Mouse (Mus musculus): ENCODE measurements around the gene Pik3ap1. TPM values are rescaled to one million over a fixed set of nuclear protein-coding genes. Genes with fewer than 3 reads are reported as not detected.
"Not testable (repeated sequence)": the region's sequence is repeated elsewhere in the genome, so short reads cannot be mapped to it uniquely, and the experiment has no call there.

The Pik3ap1 gene
- total RNA-seq, 2 experiments from 2014 or later, result 0.95 to 1.2 TPM

DNA sequence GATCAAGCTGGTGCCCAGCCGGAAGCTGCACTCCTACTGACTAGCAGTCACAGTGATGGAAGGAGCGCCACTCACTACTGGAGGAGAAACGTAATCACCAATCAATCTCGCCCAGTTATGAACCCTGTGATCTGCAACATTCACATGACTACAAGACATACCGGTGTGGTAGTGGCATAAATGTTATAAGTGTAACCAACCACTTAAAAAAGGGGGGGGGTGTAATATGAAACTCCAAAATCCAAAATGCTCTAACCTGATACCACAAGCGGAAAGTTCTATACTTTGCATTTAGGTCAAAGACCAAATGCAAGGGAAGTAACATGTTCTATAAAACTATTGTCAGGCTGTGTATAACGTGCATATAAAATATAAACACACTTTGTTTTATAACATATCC, 54.9 kb downstream of the Pik3ap1 start:
- no peak for DNase-seq

DNA sequence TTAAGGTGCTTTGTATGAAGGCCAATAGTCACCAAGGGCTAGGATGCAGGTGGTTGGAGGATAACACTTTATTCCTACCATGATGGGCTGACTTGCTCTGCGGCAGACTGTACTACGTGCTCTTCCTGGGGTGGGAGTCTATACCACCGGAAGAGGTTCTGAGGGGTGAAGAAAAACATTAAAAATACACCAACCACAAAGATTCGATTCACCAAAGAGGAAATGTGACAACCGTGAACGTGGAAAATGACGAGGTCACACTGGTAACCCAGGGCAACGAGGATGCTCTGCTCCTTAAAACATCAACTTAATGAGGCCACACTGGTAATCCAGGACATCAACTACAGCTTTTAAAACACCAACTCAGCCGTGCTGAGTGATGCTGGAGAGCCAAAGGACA, 56.2 kb downstream of the Pik3ap1 start:
- no peak for DNase-seq

DNA sequence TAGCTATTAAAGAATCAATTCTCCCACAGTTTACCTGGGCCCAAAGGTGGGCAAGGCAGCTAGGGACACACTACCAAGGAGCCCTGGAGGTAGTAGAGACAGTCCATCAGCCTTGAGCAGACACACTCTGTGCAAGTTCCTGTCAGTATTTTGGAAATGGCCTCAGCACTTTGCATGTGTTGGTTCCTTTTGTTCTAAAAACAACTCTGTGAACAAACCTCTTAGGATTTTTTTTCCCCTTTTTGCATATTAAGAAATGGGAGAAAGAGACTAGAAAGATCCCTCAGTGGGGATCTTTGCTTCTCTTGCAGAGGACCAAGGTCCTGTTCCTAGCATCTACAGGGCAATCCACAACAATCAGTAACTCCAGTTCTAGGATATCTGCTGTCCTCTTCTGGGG, 61.1 kb downstream of the Pik3ap1 start:
- DNase-seq, result no peak

DNA sequence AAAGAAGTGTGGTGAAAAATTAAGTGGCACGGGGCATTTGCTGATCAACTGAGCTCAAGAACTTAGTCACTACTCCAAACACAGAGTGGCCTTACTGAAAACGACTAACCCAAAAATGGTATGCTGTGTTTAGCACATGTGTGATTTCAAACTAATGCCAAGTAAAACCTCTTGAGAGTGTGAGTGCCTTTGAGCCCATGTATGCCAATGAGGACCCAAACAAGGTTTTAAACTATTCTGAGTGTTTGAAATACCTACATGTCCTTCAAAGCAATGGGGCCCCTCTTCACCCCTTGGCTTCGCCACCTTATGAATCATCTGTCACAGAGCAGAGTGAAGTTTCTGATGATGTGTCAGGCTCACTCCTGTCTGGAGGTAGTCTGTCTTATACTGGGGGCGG, 61.8 kb downstream of the Pik3ap1 start:
- DNase-seq, result no peak

DNA sequence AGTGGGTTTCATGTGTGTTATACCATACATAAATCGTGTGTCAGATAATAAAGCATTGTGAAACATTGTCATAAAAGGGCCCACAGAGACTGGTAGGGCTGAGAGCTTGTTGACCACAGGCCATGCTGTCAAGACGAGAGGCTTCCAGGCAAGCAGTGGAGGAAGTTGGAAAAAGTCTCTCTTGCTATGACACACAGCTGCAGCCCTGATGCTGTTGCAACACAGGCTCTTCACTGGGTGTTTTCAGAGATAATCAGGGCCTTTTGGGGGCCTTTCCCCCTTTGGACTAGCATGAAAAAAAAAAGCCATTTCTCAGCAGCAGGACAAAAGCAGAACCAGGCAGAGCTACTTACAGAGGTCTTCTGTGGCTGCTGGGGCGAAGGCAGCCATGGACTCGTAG, 63.8 kb downstream of the Pik3ap1 start:
- DNase-seq, result no peak

DNA sequence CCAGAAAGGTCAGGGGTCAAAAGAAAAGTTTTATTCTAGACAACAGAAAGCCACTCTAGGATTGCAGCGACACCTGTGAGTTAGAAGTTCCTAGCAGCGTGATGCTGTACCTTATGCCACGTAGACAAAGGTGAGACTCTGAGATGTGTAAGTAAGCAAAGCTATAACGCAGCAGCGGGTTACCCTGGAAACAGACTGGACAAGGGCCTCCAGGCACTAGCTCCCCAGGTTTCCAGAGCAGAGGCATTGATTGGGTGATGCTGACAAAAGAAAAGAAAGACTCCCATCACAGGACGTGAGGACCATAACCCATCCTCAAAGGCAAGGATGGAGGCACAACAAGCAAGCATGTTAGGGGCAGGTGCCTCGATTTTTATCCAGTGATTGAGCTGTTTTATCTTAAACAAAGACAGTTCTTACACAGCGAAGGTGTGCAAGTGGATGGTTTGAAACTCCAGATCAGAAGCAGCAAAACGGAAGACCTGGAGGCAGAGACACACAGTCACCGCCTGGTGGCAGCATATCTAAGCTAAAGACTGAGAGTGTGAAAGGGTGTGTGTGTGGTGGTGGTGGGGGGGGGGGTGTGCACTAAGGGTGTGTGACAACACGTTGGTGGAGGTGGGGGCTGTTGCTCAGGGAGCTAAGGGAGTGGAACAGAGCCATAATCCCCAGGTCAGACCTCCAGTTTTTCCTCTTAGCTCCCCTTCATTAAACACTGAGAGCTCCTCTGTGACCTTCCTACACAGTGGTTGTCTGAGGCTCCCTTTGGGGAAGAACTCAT, 67.4 kb downstream of the Pik3ap1 start:
- peak; percentile 61 for DNase-seq

DNA sequence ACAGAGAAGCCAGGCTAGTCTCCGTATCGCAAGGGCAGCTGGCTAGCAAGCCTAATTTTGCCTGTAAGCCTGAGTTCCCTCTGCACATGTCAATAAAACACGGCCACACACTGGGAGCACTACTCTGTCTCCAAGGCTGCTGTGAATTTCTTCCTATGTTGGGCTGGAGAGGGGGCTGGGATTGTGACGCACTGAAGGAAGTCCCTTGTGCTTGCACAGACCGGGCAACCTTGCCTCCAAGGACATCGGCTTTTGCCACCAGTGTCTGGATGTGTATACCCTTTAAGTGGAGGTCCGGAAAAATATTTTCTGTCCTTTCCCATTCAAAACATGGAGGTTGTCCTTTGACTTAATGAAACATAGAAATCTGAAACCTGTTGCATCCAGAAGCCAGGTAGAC, 70.2 kb downstream of the Pik3ap1 start:
- no peak for DNase-seq

DNA sequence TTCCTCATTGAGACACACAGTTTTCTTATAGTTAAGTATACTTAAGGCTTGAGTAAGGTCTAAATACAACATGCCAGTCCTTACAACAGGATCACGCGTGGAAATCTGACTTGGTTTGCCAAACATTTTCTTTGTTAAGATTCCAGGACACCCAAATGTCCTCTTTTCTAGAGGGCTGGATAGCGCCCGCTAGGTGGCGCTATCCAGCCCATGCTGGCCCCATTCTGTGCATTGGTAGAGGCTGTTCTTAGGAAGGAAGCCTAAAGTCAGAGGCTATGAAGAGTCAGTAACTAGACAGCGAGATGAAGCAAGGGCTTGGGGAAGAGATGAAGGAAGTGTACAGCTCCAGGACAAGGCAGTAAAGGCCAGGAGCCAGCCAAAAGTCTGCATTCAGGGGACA, 71.2 kb downstream of the Pik3ap1 start:
- no peak for DNase-seq

DNA sequence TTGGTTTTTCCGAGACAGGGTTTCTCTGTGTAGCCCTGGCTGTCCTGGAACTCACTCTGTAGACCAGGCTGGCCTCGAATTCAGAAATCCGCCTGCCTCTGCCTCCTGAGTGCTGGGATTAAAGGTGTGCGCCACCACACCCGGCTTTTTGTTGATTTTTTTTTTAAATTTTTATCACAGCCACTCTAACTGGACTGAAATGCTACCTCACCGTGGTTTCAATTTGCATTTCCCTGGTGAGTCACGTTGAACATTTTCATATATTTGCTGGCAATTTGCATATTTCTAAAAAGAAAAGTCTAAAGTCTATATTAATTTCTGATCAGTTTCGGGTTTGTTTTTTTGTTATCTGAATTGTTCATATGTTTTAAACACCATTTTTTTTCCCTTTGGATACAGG, 72.3 kb downstream of the Pik3ap1 start:
- not testable (repeated sequence) for DNase-seq

DNA sequence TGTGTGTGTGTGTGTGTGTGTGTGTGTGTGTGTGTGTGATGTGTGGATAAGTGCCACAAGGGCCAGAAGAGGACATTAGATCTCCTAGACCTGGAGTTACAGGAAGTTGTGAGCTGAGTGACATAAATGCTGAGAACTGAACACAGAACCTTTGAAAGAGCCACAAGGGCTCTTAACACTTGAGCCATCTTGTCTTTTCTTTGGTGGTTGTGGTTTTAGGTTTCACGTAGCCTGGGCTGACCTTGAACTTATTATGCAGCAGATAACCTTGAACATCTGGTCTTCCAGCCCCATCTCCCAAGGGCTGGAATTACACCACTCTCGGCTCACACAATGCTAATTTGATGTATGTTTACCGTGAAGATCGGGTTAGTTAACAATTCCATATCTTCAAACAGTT, 72.9 kb downstream of the Pik3ap1 start:
- no peak for DNase-seq

DNA sequence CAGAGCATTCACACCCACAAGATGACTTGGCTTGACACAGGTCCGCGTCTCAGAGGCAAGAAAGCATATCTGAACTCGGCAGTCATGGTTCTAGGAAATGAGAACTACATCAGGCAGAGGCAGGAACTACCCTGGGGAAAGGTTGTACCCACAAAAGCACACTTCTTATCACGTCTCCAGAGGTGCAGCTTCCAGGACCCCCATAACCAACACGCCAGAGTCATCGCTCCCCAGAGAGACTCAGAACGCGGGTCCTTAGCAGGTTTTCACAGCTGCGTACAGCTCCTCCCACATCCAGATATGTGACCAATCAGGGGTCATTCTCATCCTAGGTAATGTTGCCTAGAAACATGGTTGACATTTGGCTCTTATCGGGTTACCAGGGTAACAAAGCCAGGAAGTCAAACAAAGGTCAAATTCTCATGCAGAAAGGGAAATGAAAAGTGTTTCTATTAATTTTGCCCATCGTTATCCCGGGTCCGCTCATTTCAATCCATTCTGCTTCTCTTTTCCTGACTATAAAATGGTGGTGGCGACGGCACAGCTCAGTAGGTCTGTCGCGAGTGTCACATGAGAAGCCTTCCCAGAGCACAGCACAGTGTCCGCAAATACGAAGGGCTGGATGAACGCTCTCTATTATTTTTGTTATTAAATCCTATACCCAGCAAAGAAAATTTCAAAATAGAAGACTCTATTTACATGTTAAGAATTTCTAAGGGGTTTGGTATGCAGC, 73.8 kb downstream of the Pik3ap1 start:
- DNase-seq, result peak; percentile 25

DNA sequence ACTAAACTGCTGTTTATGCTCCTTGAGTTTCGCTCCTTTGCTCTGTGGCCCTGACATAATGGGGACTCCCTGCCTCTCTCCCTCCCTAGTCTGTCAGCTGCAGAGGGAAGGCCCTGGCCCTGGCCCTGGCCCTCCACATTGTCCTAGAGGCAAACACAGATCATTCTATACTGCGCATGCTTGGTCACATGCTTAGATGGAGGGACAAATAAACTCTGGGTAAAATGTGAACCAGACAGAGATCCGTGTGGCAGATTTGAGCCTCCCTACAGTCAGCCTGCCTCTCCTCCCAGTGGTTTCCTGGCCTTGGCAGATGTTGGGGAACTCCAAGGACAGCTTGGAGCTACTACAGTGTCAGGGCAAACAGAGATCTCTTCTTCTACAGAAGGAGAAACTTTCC, 81.0 kb downstream of the Pik3ap1 start:
- no peak for DNase-seq

DNA sequence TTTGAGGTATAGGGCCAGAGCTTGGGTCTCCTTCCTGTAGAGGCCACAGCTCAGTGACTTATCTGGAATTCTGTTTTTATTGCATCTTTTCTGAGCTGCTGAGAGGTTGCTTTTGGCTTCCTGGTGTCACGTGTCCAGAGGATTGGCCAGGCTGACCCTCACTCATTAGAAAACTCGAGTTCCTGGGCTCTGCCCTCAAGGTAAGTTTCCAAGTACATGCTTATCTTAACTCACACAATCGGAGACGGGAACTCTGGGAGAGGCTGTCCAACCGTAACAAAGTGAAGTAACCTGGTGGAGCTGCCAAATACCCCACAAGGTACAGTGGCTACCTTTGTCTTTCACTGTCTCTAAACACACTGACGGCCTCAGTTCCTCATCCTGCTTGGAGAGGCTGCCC, 81.5 kb downstream of the Pik3ap1 start:
- DNase-seq, result no peak

DNA sequence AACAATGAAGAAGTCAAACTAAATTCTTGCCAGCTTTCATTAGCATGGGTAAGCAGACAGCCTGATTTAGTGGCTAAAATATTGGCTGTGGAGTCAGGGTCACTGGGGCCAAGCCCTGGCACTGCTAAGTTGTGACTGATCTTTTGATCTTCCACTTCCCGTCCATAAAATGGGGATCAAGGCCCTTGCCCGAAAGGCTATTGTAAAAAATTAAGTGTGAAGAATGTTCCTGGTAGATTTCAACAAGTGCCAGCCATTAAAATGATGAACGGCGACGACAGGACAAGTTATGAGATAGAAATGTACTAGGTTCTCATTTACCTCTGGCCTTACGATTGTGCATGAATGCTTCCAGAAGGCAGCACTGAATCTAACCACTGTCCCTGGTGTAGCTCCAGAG, 83.0 kb downstream of the Pik3ap1 start:
- DNase-seq, result no peak

DNA sequence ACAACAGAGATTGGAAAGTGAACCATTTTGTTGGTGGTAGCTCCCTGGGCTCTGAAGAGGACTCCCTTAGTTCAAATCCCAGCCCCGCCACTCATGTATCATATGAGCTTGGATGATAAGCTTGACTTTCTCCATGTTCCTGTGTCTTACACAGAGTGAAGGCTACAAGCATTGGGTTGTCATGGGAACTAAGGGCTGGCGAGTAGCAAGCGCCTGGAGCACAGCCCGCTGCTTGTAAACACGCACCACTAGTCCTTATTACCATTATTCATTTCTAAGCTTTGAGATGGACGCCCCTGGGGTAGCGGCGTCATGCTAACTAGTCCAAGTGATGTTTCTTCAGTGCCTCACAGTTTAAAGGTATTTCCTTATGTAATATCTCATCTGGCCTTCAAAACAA, 85.5 kb downstream of the Pik3ap1 start:
- DNase-seq, result no peak

DNA sequence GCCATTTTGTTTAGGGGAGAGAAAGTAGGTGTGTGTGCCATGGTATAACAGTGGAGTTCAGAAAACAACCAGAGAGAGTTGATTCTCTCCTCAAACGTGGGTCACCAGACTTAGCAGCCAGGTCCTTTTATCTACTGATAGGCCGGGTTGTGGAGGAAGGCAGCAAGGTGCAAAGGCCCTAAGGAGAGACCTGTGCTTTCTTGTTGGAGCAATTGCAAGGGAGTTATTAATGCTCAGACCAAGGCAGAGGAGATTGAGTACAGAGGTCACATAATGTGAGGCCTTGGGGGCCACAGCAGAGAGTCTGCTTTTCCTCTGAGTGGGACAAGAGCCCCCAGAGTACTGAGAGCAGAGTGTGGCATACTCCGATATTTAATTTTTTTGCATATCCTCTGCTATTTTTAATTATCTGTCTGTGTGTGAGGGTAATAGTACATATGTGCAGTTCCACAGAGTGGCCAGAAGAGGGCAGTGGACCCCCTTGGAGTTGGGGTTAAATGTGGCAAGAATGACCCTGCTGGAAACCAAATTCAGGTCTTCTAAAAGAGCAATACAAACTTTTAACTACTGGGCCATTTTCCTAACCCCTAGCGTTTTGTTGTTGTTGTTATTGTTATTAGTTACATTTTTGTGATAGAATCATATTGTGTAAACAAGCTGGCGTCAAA, 93.8 kb downstream of the Pik3ap1 start:
- DNase-seq, result no peak

DNA sequence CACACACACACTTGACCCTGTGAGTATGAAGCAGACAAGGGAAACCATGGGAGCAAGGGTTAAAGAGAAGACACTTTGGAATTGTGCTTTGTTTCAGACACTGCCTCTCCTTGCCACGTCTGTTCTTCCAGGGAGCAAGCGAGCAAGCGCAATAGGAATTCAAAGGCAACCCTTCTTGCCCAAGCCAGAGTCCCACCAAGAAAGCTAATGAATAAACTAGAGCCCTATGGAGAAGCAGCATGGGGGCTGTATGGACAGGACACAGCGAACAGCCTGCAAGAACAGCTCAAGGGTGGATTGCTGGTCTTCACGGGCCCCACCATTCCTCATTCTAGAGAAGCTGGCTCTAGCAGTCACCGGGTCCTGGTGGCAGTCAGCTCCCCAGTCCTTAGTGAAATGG, 96.3 kb downstream of the Pik3ap1 start:
- no peak for DNase-seq

DNA sequence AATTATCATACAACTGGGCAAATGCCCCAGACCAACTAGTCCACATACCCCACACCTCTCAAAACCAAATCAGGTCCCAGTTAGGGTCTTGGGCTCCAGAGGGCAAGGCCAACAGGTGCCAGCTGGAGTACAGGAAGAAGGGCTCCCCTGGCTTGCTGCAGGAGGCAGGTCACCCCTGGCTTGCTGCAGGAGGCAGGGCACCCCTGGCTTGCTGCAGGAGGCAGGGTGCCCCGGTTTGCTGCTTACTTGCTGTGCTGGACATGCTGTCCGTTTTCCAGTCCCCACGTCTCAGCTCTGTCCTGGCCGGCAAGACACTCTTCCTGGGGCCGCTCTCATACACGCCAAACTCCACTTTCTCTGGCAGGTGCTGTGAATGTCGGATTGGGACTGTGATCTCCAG, 97.7 kb downstream of the Pik3ap1 start:
- DNase-seq, result no peak

DNA sequence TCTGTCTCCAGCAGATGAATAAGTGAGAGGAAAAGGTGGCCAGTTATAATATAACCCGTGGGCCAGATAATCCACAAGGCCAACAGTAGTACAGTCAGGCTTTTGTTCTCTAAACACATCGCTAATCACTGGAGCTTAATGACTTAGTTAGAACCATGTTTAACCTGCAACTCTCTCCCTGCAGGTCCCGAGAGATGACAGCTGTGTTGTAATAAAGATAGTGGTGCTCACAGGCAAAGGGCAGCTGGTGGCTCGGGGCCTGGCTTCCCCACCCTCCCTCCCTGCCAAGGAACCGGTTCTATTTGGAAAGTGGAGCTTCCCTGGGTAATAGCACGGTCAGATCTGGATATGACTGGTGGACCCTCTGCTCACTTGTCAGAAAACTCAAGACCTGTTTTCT, 100.4 kb downstream of the Pik3ap1 start:
- no peak for DNase-seq

DNA sequence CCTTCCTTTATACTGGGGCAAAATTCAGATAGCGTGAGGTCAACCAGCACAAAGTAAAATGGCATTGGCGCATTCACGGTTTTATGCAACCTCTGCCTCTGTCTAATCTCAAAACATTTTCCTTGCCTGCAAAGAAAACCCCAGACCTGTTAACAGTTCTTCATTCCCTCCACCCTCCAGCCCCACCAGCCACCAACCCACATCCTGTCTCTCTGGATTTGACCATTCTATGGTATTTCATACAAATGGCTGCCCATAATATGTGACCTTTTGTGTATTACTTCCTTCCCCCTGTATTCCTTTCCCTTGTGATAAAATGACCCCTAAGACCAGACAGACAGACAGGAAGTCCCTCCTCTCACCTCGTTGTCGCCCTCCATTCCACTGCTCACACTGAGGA, 102.2 kb downstream of the Pik3ap1 start:
- no peak for DNase-seq

DNA sequence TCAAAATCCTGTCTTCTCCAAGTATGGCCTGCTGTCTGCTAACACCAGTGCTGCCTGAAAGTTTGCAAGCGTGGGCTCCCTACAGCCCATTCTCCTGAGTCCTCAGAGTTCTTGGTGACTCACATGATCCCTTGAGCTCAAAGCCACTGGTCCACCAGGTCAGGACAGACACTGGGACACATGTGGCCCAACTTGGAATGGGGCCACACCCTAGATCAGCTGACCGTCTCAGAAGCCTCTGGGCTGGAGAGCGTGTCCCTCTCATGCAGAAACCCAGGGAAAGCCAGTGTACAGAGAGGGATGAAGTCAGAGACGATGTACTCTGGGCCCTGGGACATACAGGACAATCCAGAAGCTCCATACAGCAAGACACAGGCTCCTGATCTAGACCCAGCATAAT, 102.7 kb downstream of the Pik3ap1 start:
- DNase-seq, result no peak

DNA sequence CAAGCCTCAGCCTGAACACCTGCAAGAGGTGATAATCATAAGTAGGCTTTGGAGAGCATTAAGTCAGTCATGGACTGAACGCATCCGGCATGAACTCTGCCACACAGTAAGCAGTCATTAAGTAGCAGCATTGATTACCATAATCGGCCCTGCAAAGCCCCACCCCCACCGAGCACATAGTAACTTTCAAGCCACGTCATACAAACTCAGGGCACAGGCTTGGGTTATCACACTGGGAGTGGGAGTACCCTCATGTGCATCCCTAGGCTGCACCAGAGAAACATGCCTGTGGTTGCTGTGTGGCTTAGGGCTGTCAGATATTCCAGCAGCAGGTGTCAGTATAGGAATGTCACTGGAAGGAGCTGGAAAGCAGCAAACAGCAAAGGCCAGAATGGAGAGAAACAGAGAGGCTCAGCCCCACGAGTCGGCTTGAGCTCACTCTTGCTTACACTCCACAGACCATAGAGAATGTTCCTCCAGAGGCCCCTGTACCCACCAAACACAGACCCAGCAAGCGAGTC, 105.1 kb downstream of the Pik3ap1 start:
- DNase-seq, result no peak

DNA sequence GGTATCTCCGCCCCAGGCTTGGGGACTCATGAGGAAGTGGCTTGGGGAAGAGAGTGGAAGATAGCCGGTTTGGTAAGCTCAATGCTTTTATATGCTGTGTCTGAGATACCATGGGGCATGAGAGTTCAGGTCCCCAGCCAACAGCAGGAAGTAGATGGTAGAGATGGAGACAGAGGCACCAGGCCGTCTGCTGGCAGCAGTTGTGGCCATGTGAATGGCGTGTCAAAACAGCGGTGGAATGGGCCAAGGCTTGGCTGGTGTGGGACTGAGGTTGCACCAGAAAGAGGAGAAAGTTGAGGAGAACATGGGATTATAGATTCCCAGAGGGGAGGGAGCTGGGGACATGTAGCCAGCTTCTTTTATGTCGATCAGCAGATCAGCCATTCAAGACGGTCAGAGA, 106.3 kb downstream of the Pik3ap1 start:
- DNase-seq, result no peak

DNA sequence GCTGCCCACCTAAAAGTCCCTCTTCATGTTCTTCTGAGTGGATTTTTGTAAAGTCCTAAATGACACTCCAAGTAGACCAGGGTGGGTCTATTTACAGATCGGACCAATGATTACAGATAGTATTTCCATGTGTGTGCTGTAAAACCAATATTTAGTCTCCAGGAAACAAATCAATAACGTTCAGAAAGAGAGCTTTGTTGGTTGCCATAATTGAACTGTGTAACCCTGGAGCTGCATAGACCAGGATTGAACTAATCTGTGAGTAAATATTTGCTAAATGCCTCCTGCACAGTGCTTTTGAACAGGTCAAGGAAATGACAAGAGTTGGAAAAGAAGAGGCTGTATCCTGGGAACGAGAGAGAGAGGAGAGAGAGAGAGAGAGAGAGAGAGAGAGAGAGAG, 109.3 kb downstream of the Pik3ap1 start:
- DNase-seq, result no peak

Data from heart, postnatal 4 days (tissue).